Mouse (Mus musculus): ENCODE measurements around the gene Pitpna. TPM values are rescaled to one million over a fixed set of nuclear protein-coding genes. Genes with fewer than 3 reads are reported as not detected.

Pitpna gene
- polyA plus RNA-seq, 1 experiment from 2014 or later: 95.5 TPM

GRCm38 (mm10) chr11:75604826-75605225, 16.9 kb downstream of the Pitpna start:
- H3K36me3 ChIP-seq (replicated peaks): peaks cover 84% of the 10 kb centered on the region
- no peaks in the 10 kb centered on the region for H3K4me1 ChIP-seq
- ATAC-seq (ENCODE audit: low FRiP score): no peak
- H3K4me2 ChIP-seq: no peak overlapping the region
- no peaks in the 10 kb centered on the region for H3K9me3 ChIP-seq
- no peak overlapping the region for H3K27ac ChIP-seq
- H3K4me3 ChIP-seq (replicated peaks): no peak overlapping the region
- 93% methylated on average over 5 of the region's 5 CpGs for WGBS
- no peaks in the 10 kb centered on the region for H3K27me3 ChIP-seq
- no peak overlapping the region for H3K9ac ChIP-seq

GRCm38 (mm10) chr11:75605318-75605717, 17.4 kb downstream of the Pitpna start:
- Histone ChIP-seq H3K36me3 (replicated peaks) (peaks cover 84% of the 10 kb centered on the region), H3K9me3 (no peaks in the 10 kb centered on the region), H3K9ac (no peak overlapping the region), H3K27me3 (no peaks in the 10 kb centered on the region), H3K4me3 (replicated peaks) (no peak overlapping the region), H3K27ac (no peak overlapping the region), H3K4me1 (no peaks in the 10 kb centered on the region), H3K4me2 (no peak overlapping the region)
- 74% methylated on average over 1 of the region's 1 CpGs for WGBS
- ATAC-seq (ENCODE audit: low FRiP score): no peak

- Histone ChIP-seq H3K4me1 (no peaks in the 10 kb centered on the region), H3K4me3 (replicated peaks) (no peak overlapping the region), H3K27me3 (no peaks in the 10 kb centered on the region), H3K36me3 (replicated peaks) (peaks cover 73% of the 10 kb centered on the region), H3K9me3 (no peaks in the 10 kb centered on the region), H3K27ac (no peak overlapping the region), H3K4me2 (no peak overlapping the region), H3K9ac (no peak overlapping the region)
- no peak for ATAC-seq (ENCODE audit: low FRiP score)
- WGBS: 95% methylated on average over 5 of the region's 5 CpGs
Measured at GRCm38 (mm10) chr11:75608776-75609175, 20.9 kb downstream of the Pitpna start.

GRCm38 (mm10) chr11:75610021-75610420, 22.1 kb downstream of the Pitpna start:
- no peak overlapping the region for H3K4me2 ChIP-seq
- 88% methylated on average over 2 of the region's 2 CpGs for WGBS
- H3K27ac ChIP-seq: no peak overlapping the region
- no peaks in the 10 kb centered on the region for H3K4me1 ChIP-seq
- no peaks in the 10 kb centered on the region for H3K9me3 ChIP-seq
- H3K9ac ChIP-seq: no peak overlapping the region
- H3K27me3 ChIP-seq: no peaks in the 10 kb centered on the region
- ATAC-seq (ENCODE audit: low FRiP score): no peak
- peaks cover 77% of the 10 kb centered on the region for H3K36me3 ChIP-seq (replicated peaks)
- H3K4me3 ChIP-seq (replicated peaks): no peak overlapping the region

DNA sequence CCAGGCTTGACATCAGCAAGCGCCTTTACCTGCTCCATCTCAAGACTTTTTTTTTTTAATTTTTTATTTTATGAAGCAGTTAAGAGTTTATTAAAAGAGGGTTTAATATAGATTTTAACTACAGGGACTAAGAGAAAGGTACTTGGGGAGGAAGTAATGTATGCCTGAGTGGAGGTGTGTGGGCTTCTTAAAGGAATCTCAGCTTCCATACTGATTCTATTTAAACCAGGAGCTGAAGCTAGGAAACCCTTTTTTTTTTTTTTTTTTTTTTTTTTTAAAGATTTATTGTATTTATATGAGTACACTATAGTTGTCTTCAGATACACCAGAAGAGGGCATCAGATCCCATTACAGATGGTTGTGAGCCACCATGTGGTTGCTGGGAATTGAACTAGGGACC, 26.9 kb downstream of the Pitpna start:
- 97% methylated on average over 1 of the region's 1 CpGs for WGBS
- Histone ChIP-seq H3K9me3 (no peaks in the 10 kb centered on the region), H3K4me1 (no peaks in the 10 kb centered on the region), H3K4me2 (no peak overlapping the region), H3K27me3 (no peaks in the 10 kb centered on the region), H3K36me3 (replicated peaks) (peaks cover 63% of the 10 kb centered on the region), H3K27ac (no peak overlapping the region), H3K9ac (no peak overlapping the region), H3K4me3 (replicated peaks) (no peak overlapping the region)
- ATAC-seq (ENCODE audit: low FRiP score): no peak

- Histone ChIP-seq H3K36me3 (replicated peaks) (peaks cover 63% of the 10 kb centered on the region), H3K27me3 (no peaks in the 10 kb centered on the region), H3K27ac (no peak overlapping the region), H3K4me3 (replicated peaks) (no peak overlapping the region), H3K4me1 (no peaks in the 10 kb centered on the region), H3K9ac (no peak overlapping the region), H3K9me3 (no peaks in the 10 kb centered on the region), H3K4me2 (no peak overlapping the region)
- ATAC-seq (ENCODE audit: low FRiP score): no peak
- 90% methylated on average over 2 of the region's 2 CpGs for WGBS
Measured at GRCm38 (mm10) chr11:75615556-75615955, 27.7 kb downstream of the Pitpna start.

- ATAC-seq (ENCODE audit: low FRiP score): no peak
- Histone ChIP-seq H3K4me3 (replicated peaks) (no peak overlapping the region), H3K27ac (no peak overlapping the region), H3K27me3 (no peaks in the 10 kb centered on the region), H3K9me3 (no peaks in the 10 kb centered on the region), H3K4me1 (no peaks in the 10 kb centered on the region), H3K9ac (no peak overlapping the region), H3K4me2 (no peak overlapping the region), H3K36me3 (replicated peaks) (peaks cover 60% of the 10 kb centered on the region)
- 82% methylated on average over 5 of the region's 5 CpGs for WGBS
Measured at GRCm38 (mm10) chr11:75619133-75619532, 31.2 kb downstream of the Pitpna start.

GRCm38 (mm10) chr11:75620136-75620780, 32.4 kb downstream of the Pitpna start:
- Histone ChIP-seq H3K36me3 (replicated peaks) (peaks cover 58% of the 10 kb centered on the region), H3K4me2 (no peak overlapping the region), H3K9me3 (no peaks in the 10 kb centered on the region), H3K4me3 (replicated peaks) (no peak overlapping the region), H3K9ac (no peak overlapping the region), H3K27ac (no peak overlapping the region), H3K4me1 (no peaks in the 10 kb centered on the region), H3K27me3 (no peaks in the 10 kb centered on the region)
- ATAC-seq (ENCODE audit: low FRiP score): no peak
- 93% methylated on average over 12 of the region's 12 CpGs for WGBS

GRCm38 (mm10) chr11:75621426-75621825, 33.5 kb downstream of the Pitpna start:
- Histone ChIP-seq H3K9ac (no peak overlapping the region), H3K36me3 (replicated peaks) (peaks cover 63% of the 10 kb centered on the region), H3K4me3 (replicated peaks) (no peak overlapping the region), H3K9me3 (no peaks in the 10 kb centered on the region), H3K27ac (no peak overlapping the region), H3K4me1 (no peaks in the 10 kb centered on the region), H3K27me3 (no peaks in the 10 kb centered on the region), H3K4me2 (no peak overlapping the region)
- no peak for ATAC-seq (ENCODE audit: low FRiP score)
- 90% methylated on average over 2 of the region's 2 CpGs for WGBS

DNA sequence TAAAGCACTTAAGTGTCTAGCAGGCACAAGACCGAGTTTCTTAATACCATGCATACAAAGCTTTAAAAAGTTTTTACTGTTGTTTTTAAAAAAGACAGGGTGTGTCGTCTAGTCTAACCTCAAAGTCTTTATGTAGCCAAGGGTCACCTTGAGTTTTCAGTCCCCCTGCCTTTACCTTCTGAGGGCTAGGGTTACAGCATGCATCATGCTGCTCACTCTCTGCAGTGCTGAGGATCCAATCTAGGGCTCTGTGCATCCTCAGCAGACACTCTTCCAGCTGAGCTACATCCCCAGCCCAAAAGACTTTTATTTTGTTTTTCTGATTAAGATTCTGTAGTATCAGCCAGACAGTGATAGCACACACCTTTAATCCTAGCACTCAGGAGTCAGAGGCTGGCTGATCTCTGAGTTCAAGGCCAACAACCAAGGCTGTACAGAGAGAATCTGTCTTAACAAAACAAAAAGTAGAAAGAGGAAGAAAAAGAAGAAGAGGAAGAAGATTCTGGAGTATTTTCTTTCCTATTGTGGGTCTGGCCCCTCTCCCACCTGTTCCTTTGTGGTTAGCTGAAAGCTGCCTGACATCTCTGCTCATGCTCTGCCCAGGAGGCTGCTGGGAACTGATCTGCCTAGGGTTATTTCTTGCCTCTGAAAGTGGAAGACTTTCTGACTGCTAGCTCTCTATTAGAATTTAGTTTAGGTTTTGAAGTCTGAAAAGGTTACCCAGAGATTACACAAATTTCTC, 34.9 kb downstream of the Pitpna start:
- H3K9me3 ChIP-seq: no peaks in the 10 kb centered on the region
- no peak for ATAC-seq (ENCODE audit: low FRiP score)
- H3K27ac ChIP-seq: no peak overlapping the region
- H3K36me3 ChIP-seq (replicated peaks): peaks cover 69% of the 10 kb centered on the region
- no peak overlapping the region for H3K4me3 ChIP-seq (replicated peaks)
- no peaks in the 10 kb centered on the region for H3K27me3 ChIP-seq
- no peak overlapping the region for H3K4me2 ChIP-seq
- no peak overlapping the region for H3K9ac ChIP-seq
- WGBS: 94% methylated on average over 2 of the region's 2 CpGs
- no peaks in the 10 kb centered on the region for H3K4me1 ChIP-seq

DNA sequence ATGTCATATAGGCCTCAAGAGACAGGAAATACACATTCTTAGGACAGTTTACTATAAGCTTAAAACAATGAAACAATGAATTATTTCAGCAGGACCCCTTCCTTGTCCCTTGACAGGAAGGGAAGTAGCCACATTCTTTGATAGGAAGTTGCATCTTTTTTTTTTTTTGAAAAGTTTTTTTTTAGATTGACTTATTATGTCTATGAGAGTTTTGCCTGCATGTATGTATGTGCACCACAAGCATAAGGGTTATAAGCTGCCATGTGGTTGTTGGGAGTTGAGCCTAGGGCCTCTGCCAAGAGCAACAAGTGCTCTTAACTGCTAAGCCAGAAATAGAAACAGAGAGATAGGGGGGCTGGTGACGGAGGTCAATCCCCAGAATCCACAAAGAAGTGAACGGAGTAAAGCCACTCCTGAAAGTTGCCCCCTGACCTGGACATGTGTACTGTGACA, 36.2 kb downstream of the Pitpna start:
- Histone ChIP-seq H3K9me3 (no peaks in the 10 kb centered on the region), H3K9ac (no peak overlapping the region), H3K27me3 (no peaks in the 10 kb centered on the region), H3K4me3 (replicated peaks) (no peak overlapping the region), H3K27ac (no peak overlapping the region), H3K4me1 (no peaks in the 10 kb centered on the region), H3K36me3 (replicated peaks) (peaks cover 71% of the 10 kb centered on the region), H3K4me2 (no peak overlapping the region)
- ATAC-seq (ENCODE audit: low FRiP score): no peak
- WGBS: 86% methylated on average over 2 of the region's 2 CpGs

- Histone ChIP-seq H3K4me1 (peaks cover 10% of the 10 kb centered on the region; the same call in 1 of the 2 replicates), H3K9me3 (no peaks in the 10 kb centered on the region), H3K36me3 (replicated peaks) (peaks cover 57% of the 10 kb centered on the region), H3K4me2 (no peak overlapping the region), H3K9ac (no peak overlapping the region), H3K4me3 (replicated peaks) (no peak overlapping the region), H3K27me3 (no peaks in the 10 kb centered on the region), H3K27ac (no peak overlapping the region)
- 92% methylated on average over 4 of the region's 4 CpGs for WGBS
- ATAC-seq (ENCODE audit: low FRiP score): no peak
Measured at GRCm38 (mm10) chr11:75625820-75626219, 37.9 kb downstream of the Pitpna start.

GRCm38 (mm10) chr11:75630098-75630497, 42.2 kb downstream of the Pitpna start:
- peaks cover 32% of the 10 kb centered on the region for H3K36me3 ChIP-seq (replicated peaks)
- no peaks in the 10 kb centered on the region for H3K27me3 ChIP-seq
- 15% methylated on average over 5 of the region's 5 CpGs for WGBS
- H3K4me3 ChIP-seq (replicated peaks): peak overlapping the region; percentile 73
- no peak for ATAC-seq (ENCODE audit: low FRiP score)
- peak overlapping the region; percentile 86 for H3K4me2 ChIP-seq
- no peaks in the 10 kb centered on the region for H3K9me3 ChIP-seq
- H3K9ac ChIP-seq: peak overlapping the region; percentile 79
- H3K4me1 ChIP-seq: peaks cover 24% of the 10 kb centered on the region
- H3K27ac ChIP-seq: no peak overlapping the region
